Mouse (Mus musculus) forebrain, embryonic 16.5 days (tissue): Measurements from ENCODE around the gene Wdr66. TPM values are rescaled to one million over a fixed set of nuclear protein-coding genes. Genes with fewer than 3 reads are reported as not detected.

Experiments used
- ATAC-seq: fragments of 200-750 bp; cut with Nextera tagmentation; 2 replicates; pipeline ENCODE4 v1.8.0; 2017; ENCODE audit warnings: mild to moderate bottlenecking, moderate library complexity
- H3K27ac ChIP-seq: fragments of 300-500 bp; sonication (generic); 2 replicates; pipeline ENCODE4 v1.5.1; 2014; ENCODE audit warnings: low read length, control low read depth
- H3K27me3 ChIP-seq: fragments of 300-500 bp; sonication (generic); replicated peaks from 2 replicates; pipeline ENCODE4 v1.6.1; 2014; ENCODE audit warnings: low read length; ENCODE audit not compliant: control insufficient read depth, insufficient read depth
- H3K36me3 ChIP-seq: fragments of 300-500 bp; sonication (generic); 2 replicates; pipeline ENCODE4 v1.6.1; 2014; ENCODE audit not compliant: control insufficient read depth, insufficient read depth
- H3K4me1 ChIP-seq: fragments of 300-500 bp; sonication (generic); replicated peaks from 2 replicates; pipeline ENCODE4 v1.6.1; 2014; ENCODE audit warnings: low read length; ENCODE audit not compliant: control insufficient read depth, insufficient read depth
- H3K4me2 ChIP-seq: fragments of 300-500 bp; sonication (generic); 2 replicates; pipeline ENCODE4 v1.6.1; 2014; ENCODE audit warnings: mild to moderate bottlenecking, low read length, control low read depth
- H3K4me3 ChIP-seq: fragments of 300-500 bp; sonication (generic); replicated peaks from 2 replicates; pipeline ENCODE4 v1.5.1; 2014; ENCODE audit warnings: mild to moderate bottlenecking, low read length, control low read depth
- H3K9ac ChIP-seq: fragments of 300-500 bp; sonication (generic); replicated peaks from 2 replicates; pipeline ENCODE4 v1.6.1; 2014; ENCODE audit warnings: low read depth, low read length, control low read depth
- H3K9me3 ChIP-seq: fragments of 300-500 bp; sonication (generic); 2 replicates; pipeline ENCODE4 v1.6.1; 2016; ENCODE audit warnings: low read length; ENCODE audit not compliant: control insufficient read depth
- WGBS: fragments of 180-500 bp; shearing (Covaris S2); extraction: QIAGEN DNeasy Blood & Tissue Kit; methylation state at CpG from one replicate; pipeline ENCODE4 v1.1.7; 2014; 5-methylcytosine and 5-hydroxymethylcytosine counted together
- polyA plus RNA-seq: library from polyadenylated mRNA; unstranded; fragments of >200 nt; fragmentation: Nextera tagmentation; extraction: Ambion mirVana; gene quantifications from 2 replicates; pipeline ENCODE4 v1.2.1, GENCODE M21; 2015

The Wdr66 gene
- polyA plus RNA-seq, 1 experiment from 2014 or later, result 1.5 TPM

DNA sequence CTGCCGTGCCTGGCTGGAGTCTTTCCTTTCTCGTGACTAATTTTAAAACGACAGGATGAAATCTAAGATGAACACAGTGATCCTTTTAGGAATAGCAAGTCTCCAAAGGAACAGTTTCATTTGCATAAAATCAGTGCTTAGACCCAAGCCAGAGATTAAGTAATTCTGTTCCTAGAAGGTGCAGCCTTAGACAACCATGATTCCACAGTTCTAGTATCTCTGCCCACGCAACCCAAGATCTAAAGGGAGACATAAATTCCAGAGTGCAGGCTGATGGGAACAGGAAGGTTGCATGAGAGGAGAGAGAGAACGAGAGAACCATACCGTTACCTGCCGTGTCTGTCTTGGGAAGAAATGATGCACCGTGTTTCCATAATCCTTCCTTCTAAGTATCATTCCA is 8.8 kb downstream of the Wdr66 start:
- ATAC-seq, result no peak
- no peaks in the 10 kb centered on the region for H3K36me3 ChIP-seq

DNA sequence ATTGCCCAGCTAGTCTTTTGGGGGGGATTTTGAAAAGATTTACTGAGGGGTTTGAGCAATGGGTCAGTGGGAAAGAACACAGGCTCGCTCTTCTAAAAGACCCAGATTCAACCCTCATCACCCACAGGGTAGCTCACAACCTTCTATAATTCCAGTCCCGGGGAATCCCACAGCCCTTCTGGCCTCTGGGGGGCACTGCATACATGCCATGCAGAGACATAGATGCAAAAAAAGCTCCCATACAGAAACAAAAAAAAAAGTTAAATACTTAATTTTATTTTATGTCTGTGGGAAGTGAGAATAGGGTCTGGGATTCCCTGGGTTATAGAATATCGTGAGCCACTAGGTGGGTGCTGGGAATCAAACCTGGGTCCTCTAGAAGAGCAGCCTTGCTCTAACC is 15.0 kb downstream of the Wdr66 start:
- no peak for ATAC-seq
- Histone ChIP-seq H3K4me2 (no peak overlapping the region), H3K4me1 (no peaks in the 10 kb centered on the region), H3K9ac (no peak overlapping the region), H3K27me3 (no peaks in the 10 kb centered on the region), H3K9me3 (0 out of 2 replicates have a peak, but pooled peaks cover 2% of the 10 kb centered on the region), H3K4me3 (no peak overlapping the region), H3K27ac (no peak overlapping the region), H3K36me3 (no peaks in the 10 kb centered on the region)
- WGBS, result 85% methylated on average over 3 of the region's 3 CpGs

More for the DNA sequence above, 8.8 kb downstream of the Wdr66 start:
- 79% methylated on average over 8 of the region's 8 CpGs for WGBS
- Histone ChIP-seq H3K9me3 (no peaks in the 10 kb centered on the region), H3K27me3 (no peaks in the 10 kb centered on the region), H3K4me3 (no peak overlapping the region), H3K4me1 (peaks cover 17% of the 10 kb centered on the region), H3K27ac (no peak overlapping the region), H3K9ac (no peak overlapping the region), H3K4me2 (no peak overlapping the region)

DNA sequence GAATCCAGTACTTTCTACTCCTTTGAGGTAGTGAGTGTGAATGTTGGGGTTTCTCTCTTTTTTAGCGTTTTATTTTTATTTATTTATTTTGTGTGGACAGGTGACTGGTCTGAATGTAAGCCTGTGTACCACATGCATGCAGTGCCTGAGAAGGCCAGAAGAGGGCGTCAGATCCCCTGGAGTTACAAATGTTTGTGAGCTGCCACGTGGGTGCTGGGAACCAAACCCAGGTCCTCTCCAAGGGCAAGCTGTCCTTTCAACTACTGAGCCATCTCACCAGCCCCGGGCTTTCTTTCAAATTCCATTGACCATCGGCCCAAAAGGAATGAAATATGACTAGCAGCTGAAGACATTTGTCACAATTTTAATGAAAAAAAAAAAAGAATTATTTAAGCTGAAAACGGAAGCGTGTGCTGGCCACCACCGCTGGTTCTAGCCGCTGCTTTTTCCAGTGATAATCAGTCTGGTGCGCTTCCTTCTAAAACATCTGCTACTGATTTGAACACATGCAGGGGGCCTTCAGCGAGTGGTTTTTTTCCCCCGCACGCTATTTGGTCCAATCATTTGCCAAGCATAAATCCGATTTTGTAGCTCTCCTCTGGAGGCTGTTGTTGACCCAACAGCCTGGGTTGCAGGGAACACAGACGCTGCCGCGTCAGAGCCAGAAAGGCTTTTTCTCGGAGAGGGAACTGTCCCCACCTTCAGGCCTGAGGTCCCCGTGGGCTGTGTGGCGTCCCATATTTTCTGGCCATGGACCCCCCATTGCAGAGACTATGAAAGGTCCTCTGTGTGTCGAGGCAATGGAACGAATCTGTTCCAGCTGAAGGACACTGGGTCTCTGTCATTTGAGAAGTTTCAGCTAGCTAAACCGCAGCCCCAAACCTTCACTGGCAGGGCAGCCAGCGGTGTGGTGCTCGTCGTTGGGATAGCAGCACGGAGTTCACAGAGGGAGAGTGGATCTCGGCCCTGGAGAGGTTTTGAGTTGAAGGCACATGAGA is 16.9 kb downstream of the Wdr66 start:
- H3K4me3 ChIP-seq, result no peak overlapping the region
- H3K4me2 ChIP-seq, result no peak overlapping the region
- H3K9ac ChIP-seq, result no peak overlapping the region
- ATAC-seq, result no peak
- peaks cover 16% of the 10 kb centered on the region for H3K4me1 ChIP-seq
- H3K27ac ChIP-seq, result no peak overlapping the region
- no peaks in the 10 kb centered on the region for H3K36me3 ChIP-seq
- 84% methylated on average over 28 of the region's 28 CpGs for WGBS
- H3K27me3 ChIP-seq, result no peaks in the 10 kb centered on the region
- 0 out of 2 replicates have a peak, but pooled peaks cover 2% of the 10 kb centered on the region for H3K9me3 ChIP-seq

GRCm38 (mm10) chr5:123270917-123271316 is 19.0 kb downstream of the Wdr66 start:
- 83% methylated on average over 11 of the region's 11 CpGs for WGBS
- Histone ChIP-seq H3K9me3 (0 out of 2 replicates have a peak, but pooled peaks cover 2% of the 10 kb centered on the region), H3K9ac (no peak overlapping the region), H3K4me3 (no peak overlapping the region), H3K27me3 (no peaks in the 10 kb centered on the region), H3K27ac (no peak overlapping the region), H3K4me2 (no peak overlapping the region), H3K36me3 (no peaks in the 10 kb centered on the region), H3K4me1 (peaks cover 30% of the 10 kb centered on the region)
- no peak for ATAC-seq

- H3K36me3 ChIP-seq, result no peaks in the 10 kb centered on the region
- no peaks in the 10 kb centered on the region for H3K27me3 ChIP-seq
- 0 out of 2 replicates have a peak, but pooled peaks cover 2% of the 10 kb centered on the region for H3K9me3 ChIP-seq
- peaks cover 47% of the 10 kb centered on the region for H3K4me1 ChIP-seq
- H3K9ac ChIP-seq, result no peak overlapping the region
- H3K27ac ChIP-seq, result peak overlapping the region; percentile 65
- ATAC-seq, result peak; percentile 93
- H3K4me3 ChIP-seq, result no peak overlapping the region
- 27% methylated on average over 5 of the region's 5 CpGs for WGBS
- no peak overlapping the region for H3K4me2 ChIP-seq
These were observed 21.0 kb downstream of the Wdr66 start for GRCm38 (mm10) chr5:123272927-123273326.

DNA sequence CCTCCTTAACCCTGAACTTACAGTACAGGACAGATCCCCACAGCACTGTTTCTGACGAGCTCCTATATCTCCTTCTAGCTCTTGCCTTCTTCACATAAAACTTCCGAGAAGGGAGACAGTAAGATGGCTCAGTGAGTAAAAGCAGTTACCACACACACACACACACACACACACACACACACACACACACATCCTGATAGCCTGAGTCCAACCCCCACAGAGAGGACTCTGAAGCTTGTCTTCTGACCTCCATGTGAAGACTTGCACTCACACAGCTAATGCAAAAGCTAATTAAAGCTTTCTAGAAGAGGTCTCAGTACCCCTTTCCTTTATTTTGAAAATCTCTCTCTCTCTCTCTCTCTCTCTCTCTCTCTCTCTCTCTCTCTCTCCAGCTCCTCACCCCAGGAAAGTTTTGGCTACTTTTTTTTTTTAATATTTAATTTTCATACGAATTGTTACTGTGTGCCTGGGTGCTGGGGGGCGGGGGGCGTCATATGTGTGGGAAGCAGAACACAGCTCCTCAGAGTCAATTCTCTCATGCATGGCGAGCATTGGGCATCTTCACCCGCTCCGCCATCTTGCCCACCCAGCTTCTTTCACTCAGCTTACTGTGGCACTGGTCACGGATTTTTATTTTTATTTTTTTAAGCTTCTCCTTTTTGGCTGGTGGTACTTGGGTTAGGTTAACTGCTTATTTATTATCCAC is 24.9 kb downstream of the Wdr66 start:
- 55% methylated on average over 9 of the region's 9 CpGs for WGBS
- no peak overlapping the region for H3K9ac ChIP-seq
- H3K4me1 ChIP-seq, result peaks cover 52% of the 10 kb centered on the region
- H3K27me3 ChIP-seq, result no peaks in the 10 kb centered on the region
- ATAC-seq, result no peak
- peak overlapping the region; percentile 30 for H3K4me2 ChIP-seq
- H3K36me3 ChIP-seq, result no peaks in the 10 kb centered on the region
- H3K27ac ChIP-seq, result peak overlapping the region; percentile 86
- no peak overlapping the region for H3K4me3 ChIP-seq
- no peaks in the 10 kb centered on the region for H3K9me3 ChIP-seq

- Histone ChIP-seq H3K9ac (no peak overlapping the region), H3K36me3 (no peaks in the 10 kb centered on the region), H3K9me3 (no peaks in the 10 kb centered on the region), H3K27ac (peak overlapping the region; percentile 86), H3K4me3 (no peak overlapping the region), H3K27me3 (no peaks in the 10 kb centered on the region), H3K4me2 (peak overlapping the region; percentile 30), H3K4me1 (peaks cover 51% of the 10 kb centered on the region)
- 4% methylated on average over 7 of the region's 7 CpGs for WGBS
- ATAC-seq, result peak; percentile 48
These were observed 25.4 kb downstream of the Wdr66 start for GRCm38 (mm10) chr5:123277342-123277701.

DNA sequence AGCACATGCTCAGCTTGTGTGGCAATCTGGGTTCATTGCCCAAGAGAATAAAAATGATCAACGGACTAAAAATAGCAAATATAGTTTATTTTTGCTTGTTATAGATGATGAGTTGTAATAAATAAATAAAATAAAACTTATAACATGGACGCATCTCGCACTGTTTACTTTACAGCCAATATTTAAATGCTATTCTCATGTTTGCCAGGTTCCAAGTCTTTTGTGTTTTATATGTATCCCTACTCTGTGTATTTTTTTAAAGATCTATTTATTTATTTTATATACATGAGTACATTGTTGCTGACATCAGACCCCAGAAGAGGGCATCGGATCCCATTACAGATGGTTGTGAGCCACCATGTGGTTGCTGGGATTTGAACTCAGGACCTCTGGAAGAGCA is 25.8 kb downstream of the Wdr66 start:
- no peak overlapping the region for H3K4me2 ChIP-seq

GRCm38 (mm10) chr5:123279248-123279647 is 27.3 kb downstream of the Wdr66 start:
- H3K9me3 ChIP-seq, result no peaks in the 10 kb centered on the region
- H3K4me3 ChIP-seq, result no peak overlapping the region
- no peak overlapping the region for H3K9ac ChIP-seq
- H3K4me2 ChIP-seq, result no peak overlapping the region
- no peak for ATAC-seq
- peaks cover 36% of the 10 kb centered on the region for H3K4me1 ChIP-seq
- peak overlapping the region; percentile 61; the same call in 1 of the 2 replicates for H3K27ac ChIP-seq
- H3K27me3 ChIP-seq, result no peaks in the 10 kb centered on the region
- no peaks in the 10 kb centered on the region for H3K36me3 ChIP-seq
- 86% methylated on average over 4 of the region's 4 CpGs for WGBS

More for the DNA sequence above, 25.8 kb downstream of the Wdr66 start:
- no peaks in the 10 kb centered on the region for H3K27me3 ChIP-seq
- H3K4me1 ChIP-seq, result peaks cover 48% of the 10 kb centered on the region
- 54% methylated on average over 4 of the region's 4 CpGs for WGBS
- peak overlapping the region; percentile 86 for H3K27ac ChIP-seq
- ATAC-seq, result no peak
- H3K9ac ChIP-seq, result no peak overlapping the region
- H3K9me3 ChIP-seq, result no peaks in the 10 kb centered on the region
- H3K36me3 ChIP-seq, result no peaks in the 10 kb centered on the region
- H3K4me3 ChIP-seq, result no peak overlapping the region
